Comparison of ENCODE assay signal across 12 mouse cellular contexts in genomic region chr13:95419204-95419749, GRCm38 (mm10). TPM values are rescaled to one million over a fixed set of nuclear protein-coding genes. Genes with fewer than 3 reads are reported as not detected.
DNase-seq lines count a peak whose midpoint lies in the region; ATAC-seq and TF ChIP-seq lines count a peak whose summit lies in the region.
"Had no signal": no experiment of that assay in that cellular context is flagged by ENCODE, and none has a peak within 500 bp of the region (broad histone marks: within the 10 kb centered on the region; RNA-seq: fewer than 3 reads in every experiment).

No protein-coding gene starts in this region.

- no peak overlapping the region for H3K4me2 ChIP-seq in hindbrain, embryonic 11.5 days (replicated peaks; ENCODE audit: low read depth, low read length)
- H3K4me2 ChIP-seq: lung, embryonic 14.5 days had no signal

- TF ChIP-seq POLR2A in cortical plate, adult 2 months (IDR thresholded peaks at IDR 0.05; ENCODE audit: extremely low read depth, insufficient read depth, low read length): no peak

- TF ChIP-seq CTCF in cortical plate, adult 2 months (IDR thresholded peaks at IDR 0.05; ENCODE audit: extremely low read depth, insufficient read depth, low read length): no peak

- no peaks in the 10 kb centered on the region for H3K36me3 ChIP-seq in hindbrain, embryonic 11.5 days (ENCODE audit: control insufficient read depth, insufficient read depth, low read length)

- peak; percentile 8 to 14 for DNase-seq in kidney, postnatal 4 days
- no peak for DNase-seq in kidney, postnatal 14 days
- peak; percentile 60 for DNase-seq in hindbrain, embryonic 11.5 days (ENCODE audit: low spot score)
- peak; percentile 39 for DNase-seq in neural tube, embryonic 10.5 days (ENCODE audit: extremely low spot score, low spot score)
- DNase-seq in adipocyte (ENCODE audit: low spot score): no peak
- no peak for DNase-seq in heart, adult 18-20 months
- no peak for DNase-seq in cerebellum, adult 18-20 months
- DNase-seq: lung, embryonic 14.5 days; right cerebral cortex, postnatal 25 days had no signal

- H3K4me3 ChIP-seq in cortical plate, adult 2 months (ENCODE audit: insufficient read depth, low read length): no peak overlapping the region
- H3K4me3 ChIP-seq in hindbrain, embryonic 11.5 days (ENCODE audit: low read depth, low read length): no peak overlapping the region
- H3K4me3 ChIP-seq: layer of hippocampus, adult 2 months had no signal

- no peak overlapping the region for H3K9ac ChIP-seq in hindbrain, embryonic 11.5 days (ENCODE audit: low read depth, low read length)
- H3K9ac ChIP-seq: lung, embryonic 14.5 days had no signal

- H3K27ac ChIP-seq in cortical plate, adult 2 months (ENCODE audit: insufficient read depth, low read length): peak overlapping the region; percentile 29; the same call in 1 of the 2 replicates
- H3K27ac ChIP-seq in hindbrain, embryonic 11.5 days (ENCODE audit: low read depth, low read length): peak overlapping the region; percentile 62; the same call in 1 of the 2 replicates
- H3K27ac ChIP-seq: layer of hippocampus, adult 2 months had no signal

- H3K9me3 ChIP-seq in hindbrain, embryonic 11.5 days (ENCODE audit: control insufficient read depth, low read length): no peaks in the 10 kb centered on the region

- no peaks in the 10 kb centered on the region for H3K27me3 ChIP-seq in hindbrain, embryonic 11.5 days (ENCODE audit: control insufficient read depth, insufficient read depth, low read length)

- ATAC-seq in hindbrain, embryonic 11.5 days (ENCODE audit: low FRiP score): peak; percentile 79

- H3K4me1 ChIP-seq in cortical plate, adult 2 months (ENCODE audit: control insufficient read depth, insufficient read depth, low read length): no peaks in the 10 kb centered on the region
- no peaks in the 10 kb centered on the region; the same call in 1 of the 2 replicates for H3K4me1 ChIP-seq in hindbrain, embryonic 11.5 days (replicated peaks; ENCODE audit: control insufficient read depth, insufficient read depth, low read length)

- WGBS in hindbrain, embryonic 11.5 days: 33% methylated on average over 8 of the region's 8 CpGs

RNA-seq across cellular contexts. Expression of gene Crhbp, which starts 25.4 kb away (rescaled TPM):
- 21.0 and 23.9 TPM in 2 replicates for polyA plus RNA-seq in cortical plate, adult 2 months (2012; rRNA removed)
- 2.9 TPM in 2 replicates for polyA plus RNA-seq in hindbrain, embryonic 11.5 days (2014; fragmentation: Nextera tagmentation; extraction: Ambion mirVana)
- total RNA-seq in heart, adult 18-20 months (2021): not detected

RNA-seq across cellular contexts. Expression of gene Aggf1, which starts 44.1 kb away (rescaled TPM):
- 36.5 and 39.4 TPM in 2 replicates for polyA plus RNA-seq in cortical plate, adult 2 months (2012; rRNA removed)
- 47.7 and 54.4 TPM in 2 replicates for polyA plus RNA-seq in hindbrain, embryonic 11.5 days (2014; fragmentation: Nextera tagmentation; extraction: Ambion mirVana)
- total RNA-seq in heart, adult 18-20 months (2021): 10 to 100 TPM; 23.2 to 24.2 TPM

RNA-seq across cellular contexts. Expression of gene S100z, which starts 59.2 kb away (rescaled TPM):
- not detected in 2 replicates for polyA plus RNA-seq in cortical plate, adult 2 months (2012; rRNA removed)
- not detected in 2 replicates for polyA plus RNA-seq in hindbrain, embryonic 11.5 days (2014; fragmentation: Nextera tagmentation; extraction: Ambion mirVana)
- total RNA-seq in heart, adult 18-20 months (2021): not detected
- total RNA-seq: ES-E14; layer of hippocampus, adult 2 months had no signal

Comparison
In these comparisons a context has a peak if more than half of its experiments do, and no peak if none do; other contexts are left out.
1. DNase-seq: peak in kidney, postnatal 4 days (2 of 2), hindbrain, embryonic 11.5 days (single experiment) and neural tube, embryonic 10.5 days (single experiment); none in kidney, postnatal 14 days (single experiment), adipocyte (single experiment), heart, adult 18-20 months (0 of 2) and cerebellum, adult 18-20 months (0 of 2).